Mouse (Mus musculus): ENCODE measurements at regions not wholly inside any gene's neighbourhood (a gene's known extent, or its start where the extent isn't known, plus 50 kb on each side); places are given as distances from the start of the nearest gene placed in this dataset.

DNA sequence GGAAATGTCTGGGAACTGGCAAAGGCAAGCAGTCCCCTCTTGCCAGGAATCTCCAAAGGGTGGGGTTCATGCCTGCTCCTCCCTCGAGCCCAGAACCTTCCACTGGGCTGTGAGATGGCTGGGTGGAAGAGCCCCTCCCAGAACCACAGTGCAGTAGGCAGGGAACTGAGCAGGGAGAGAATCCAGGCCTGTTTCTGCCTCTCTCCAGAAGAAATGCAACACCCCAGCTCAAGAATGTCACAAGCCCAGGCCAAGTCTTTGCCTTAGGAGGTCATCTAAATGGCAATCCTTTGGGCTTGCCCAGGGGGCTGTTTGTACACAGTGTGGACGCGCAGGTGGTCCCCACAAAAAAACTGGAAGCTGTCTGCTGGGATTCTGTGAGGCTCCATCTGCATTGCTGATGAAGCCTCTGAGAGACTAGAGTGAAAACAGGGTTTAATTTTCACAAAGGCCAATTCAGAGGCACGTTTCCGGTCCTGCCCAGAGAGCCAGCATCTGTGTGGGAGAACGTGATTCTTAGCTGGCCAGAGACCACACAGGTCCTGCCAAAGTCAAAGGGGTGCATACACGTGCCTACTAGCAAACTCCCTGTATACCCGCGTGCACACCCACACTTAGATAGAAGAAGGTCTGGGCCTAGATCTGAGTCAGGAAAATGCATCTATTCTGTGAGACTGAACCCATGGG lies 129.0 kb downstream of the Hmg20a start:
- in situ Hi-C loops (cut with MboI, MseI) = no loop called here

DNA sequence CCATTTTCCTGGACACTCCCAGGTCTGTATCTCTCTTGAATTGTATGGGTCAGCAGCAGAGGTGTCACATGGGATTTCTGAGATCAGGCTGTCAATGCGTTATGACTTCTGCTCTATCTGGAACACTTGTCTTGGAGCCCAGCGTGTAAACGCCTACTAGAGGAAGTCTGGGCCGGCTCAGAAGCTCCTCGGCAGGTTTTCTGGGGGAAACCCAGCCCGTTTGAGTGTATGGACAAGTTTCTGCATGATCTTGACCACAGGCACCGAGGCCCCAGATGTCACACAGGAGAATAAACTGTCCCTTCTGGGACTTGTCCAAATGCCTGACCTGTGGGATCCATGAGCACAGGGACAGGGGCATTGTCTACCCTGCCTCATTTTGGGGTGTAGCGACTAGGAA lies 131.4 kb downstream of the Hmg20a start:
- in situ Hi-C loops (cut with MboI, MseI) = loop anchor here (5.0 kb wide), 1 partner anchor 347 kb away; no protein-coding TSS in a partner anchor

DNA sequence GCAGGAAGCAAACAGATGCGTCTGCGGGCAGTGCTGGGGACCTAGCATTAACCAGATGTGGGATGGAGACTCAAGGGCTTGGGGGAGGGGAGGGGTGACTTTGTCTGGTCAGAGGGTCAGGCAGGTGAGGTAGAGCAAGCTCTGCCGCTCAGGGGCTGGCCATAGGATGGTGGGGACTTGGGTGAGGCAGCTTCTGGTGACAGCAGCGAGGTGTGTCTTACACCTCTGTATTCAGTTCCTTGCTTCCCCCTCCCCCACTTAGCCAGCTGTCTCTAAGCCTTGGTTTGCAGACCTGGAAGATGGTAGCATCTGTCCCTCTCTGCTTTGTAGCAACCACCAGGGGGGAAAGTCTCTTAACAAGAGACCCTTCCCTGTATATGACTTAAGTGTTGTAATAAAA lies 131.8 kb downstream of the Hmg20a start:
- in situ Hi-C loops (cut with MboI, MseI) = loop anchor here (5.0 kb wide), 1 partner anchor 348 kb away; no protein-coding TSS in a partner anchor

GRCm38 (mm10) chr9:56551376-56552186 lies 133.2 kb downstream of the Hmg20a start:
- in situ Hi-C loops (cut with MboI, MseI) = loop anchor here (5.0 kb wide), 1 partner anchor 349 kb away; no protein-coding TSS in a partner anchor

- in situ Hi-C loops (cut with MboI, MseI) = loop anchor here (5.0 kb wide), 1 partner anchor 350 kb away; no protein-coding TSS in a partner anchor
Measured at GRCm38 (mm10) chr9:56552187-56552686, 133.8 kb downstream of the Hmg20a start.

DNA sequence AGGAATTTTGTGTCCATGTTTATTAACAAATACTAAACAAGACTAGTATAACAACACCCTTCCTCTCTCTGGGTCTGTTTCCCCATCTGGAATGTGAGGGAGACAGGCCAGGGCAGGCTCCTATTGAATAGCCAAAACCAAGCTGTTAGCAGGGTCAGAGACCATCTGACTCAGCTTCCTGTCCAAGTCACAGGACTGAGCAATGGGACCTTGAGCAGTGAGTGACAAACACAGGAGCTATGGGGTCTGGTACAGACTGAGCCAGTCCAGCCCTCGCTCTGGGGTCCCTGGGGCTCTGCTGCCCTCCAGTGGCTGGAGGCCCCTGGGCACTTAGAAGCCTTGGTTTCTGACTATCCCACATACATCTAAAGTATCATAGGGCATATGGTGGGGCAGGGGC lies 134.4 kb downstream of the Hmg20a start:
- in situ Hi-C loops (cut with MboI, MseI) = loop anchor here (5.0 kb wide), 1 partner anchor 350 kb away; no protein-coding TSS in a partner anchor

GRCm38 (mm10) chr9:56553626-56554025 lies 135.2 kb downstream of the Hmg20a start:
- in situ Hi-C loops (cut with MboI, MseI) = loop anchor here (5.0 kb wide), 1 partner anchor 351 kb away; no protein-coding TSS in a partner anchor

GRCm38 (mm10) chr9:56554096-56554495 lies 135.7 kb downstream of the Hmg20a start:
- in situ Hi-C loops (cut with MboI, MseI) = loop anchor here (5.0 kb wide), 1 partner anchor 352 kb away; no protein-coding TSS in a partner anchor

DNA sequence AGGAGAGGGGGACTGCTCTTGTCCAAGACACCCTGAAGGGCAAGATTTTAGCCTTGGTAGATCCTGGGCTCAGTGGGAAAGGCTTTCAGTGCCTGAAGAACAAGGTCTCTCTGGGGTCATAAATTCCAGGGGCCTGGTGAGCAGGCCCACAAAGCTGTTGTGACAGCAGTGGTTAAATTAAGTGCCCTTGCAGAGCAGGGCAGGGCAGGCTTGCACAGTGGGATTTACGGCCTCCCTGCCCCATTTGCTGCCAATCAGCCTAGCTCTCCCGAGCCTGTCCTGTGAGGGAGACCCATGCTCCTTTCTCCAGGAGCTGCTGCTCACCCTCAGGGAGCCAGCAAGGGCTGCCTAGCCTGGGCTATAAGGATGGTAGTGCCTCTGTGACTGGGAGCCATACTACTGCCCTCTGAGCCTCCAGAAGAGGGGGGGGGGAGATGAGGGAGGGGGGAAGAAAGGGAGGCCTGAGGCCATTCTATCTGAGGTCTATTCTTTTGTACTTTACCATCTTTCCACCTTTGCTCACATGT lies 141.3 kb downstream of the Hmg20a start:
- in situ Hi-C loops (cut with MboI, MseI) = no loop called here

DNA sequence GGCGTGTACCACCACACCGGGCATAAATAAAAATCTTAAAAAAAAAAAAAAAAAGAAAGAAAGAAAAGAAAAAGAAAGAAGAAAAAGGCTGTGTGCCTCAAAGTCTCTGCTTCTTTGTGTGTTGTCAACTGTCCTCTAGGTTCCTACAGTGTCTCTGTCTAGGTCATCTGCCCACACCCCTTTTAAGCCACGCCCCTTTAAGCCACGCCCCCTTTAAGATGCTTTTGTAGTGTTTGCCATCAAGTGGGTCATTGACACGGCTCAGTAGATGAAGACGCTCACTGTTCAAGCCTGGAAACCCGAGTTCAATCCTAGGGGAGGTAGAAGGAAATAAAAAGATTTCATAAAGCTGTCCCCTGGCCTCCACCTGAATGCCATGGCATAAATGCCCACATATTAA lies 144.0 kb downstream of the Hmg20a start:
- in situ Hi-C loops (cut with MboI, MseI) = no loop called here

DNA sequence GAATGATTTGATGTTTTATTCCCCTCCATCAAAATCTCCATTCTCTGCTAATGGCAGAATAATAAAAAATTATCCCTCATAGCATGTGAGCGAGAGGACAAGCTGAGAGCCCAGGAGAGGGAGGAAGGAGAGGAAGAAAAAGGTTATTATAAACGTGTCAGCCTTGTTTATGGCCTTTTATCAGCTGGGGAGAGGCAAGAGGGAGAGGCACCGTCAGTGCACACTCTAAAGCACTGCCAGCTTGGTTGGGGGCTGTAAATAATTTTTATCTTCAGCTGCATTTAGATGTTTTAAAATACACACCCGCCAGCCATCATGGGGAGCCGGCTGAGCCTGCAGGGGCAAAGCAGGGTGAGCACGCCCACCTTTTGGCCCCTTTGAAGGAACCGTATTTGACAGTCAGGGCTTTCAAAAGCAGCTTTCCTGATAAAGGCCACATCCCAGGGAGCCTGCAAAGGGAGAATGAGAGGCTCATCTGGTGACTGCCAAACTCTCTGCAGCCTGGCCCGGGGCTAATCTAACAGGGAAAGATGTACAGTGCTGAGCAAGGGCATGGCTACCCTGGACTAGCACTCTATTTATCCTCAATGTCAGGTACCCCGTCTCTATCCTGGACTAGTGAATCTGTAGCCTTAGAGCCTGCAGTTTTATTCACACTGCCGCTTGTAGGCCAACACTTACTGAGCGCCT lies 145.8 kb downstream of the Hmg20a start:
- in situ Hi-C loops (cut with MboI, MseI) = no loop called here
